Mouse (Mus musculus) limb, embryonic 15.5 days (tissue): Measurements from ENCODE around the gene Zscan12. TPM values are rescaled to one million over a fixed set of nuclear protein-coding genes. Genes with fewer than 3 reads are reported as not detected.

Experiments used
- ATAC-seq: fragments of 200-750 bp; cut with Nextera tagmentation; 2 replicates; pipeline ENCODE4 v1.8.0; 2017; ENCODE audit warnings: low read depth, moderate TSS enrichment; ENCODE audit not compliant: insufficient number of reproducible peaks, low FRiP score, low TSS enrichment
- H3K27ac ChIP-seq: fragments of 300-500 bp; sonication (generic); 2 replicates; pipeline ENCODE4 v1.5.1; 2015; ENCODE audit warnings: moderate library complexity, mild to moderate bottlenecking, inconsistent platforms
- H3K27me3 ChIP-seq: fragments of 300-500 bp; sonication (generic); 2 replicates; pipeline ENCODE4 v1.6.1; 2015; ENCODE audit warnings: inconsistent platforms
- H3K36me3 ChIP-seq: fragments of 300-500 bp; sonication (generic); 2 replicates; pipeline ENCODE4 v1.6.1; 2015; ENCODE audit warnings: inconsistent platforms
- H3K4me1 ChIP-seq: fragments of 300-500 bp; sonication (generic); 2 replicates; pipeline ENCODE4 v1.6.1; 2015; ENCODE audit warnings: inconsistent platforms
- H3K4me2 ChIP-seq: fragments of 300-500 bp; sonication (generic); 2 replicates; pipeline ENCODE4 v1.6.1; 2015; ENCODE audit warnings: mild to moderate bottlenecking, inconsistent platforms
- H3K4me3 ChIP-seq: fragments of 300-500 bp; sonication (generic); 2 replicates; pipeline ENCODE4 v1.5.1; 2015; ENCODE audit warnings: mild to moderate bottlenecking, inconsistent platforms
- H3K9ac ChIP-seq: fragments of 300-500 bp; sonication (generic); 2 replicates; pipeline ENCODE4 v1.6.1; 2015; ENCODE audit warnings: inconsistent platforms
- H3K9me3 ChIP-seq: fragments of 300-500 bp; sonication (generic); 2 replicates; pipeline ENCODE4 v1.6.1; 2016; ENCODE audit warnings: inconsistent platforms
- WGBS: fragments of 180-500 bp; shearing (Covaris S2); methylation state at CpG from one replicate; pipeline ENCODE4 v1.1.7; 2015; 5-methylcytosine and 5-hydroxymethylcytosine counted together
- polyA plus RNA-seq: library from polyadenylated mRNA; unstranded; fragments of >200 nt; fragmentation: Nextera tagmentation; extraction: Ambion mirVana; gene quantifications from 2 replicates; pipeline ENCODE4 v1.2.1, GENCODE M21; 2015

Gene Zscan12
- polyA plus RNA-seq, 1 experiment from 2014 or later, result 10.2 TPM

- peak overlapping the region; percentile 77 for H3K27ac ChIP-seq
- peaks cover 18% of the 10 kb centered on the region; the same call in 1 of the 2 replicates for H3K4me1 ChIP-seq
- no peaks in the 10 kb centered on the region for H3K27me3 ChIP-seq
- no peak for ATAC-seq
- H3K4me2 ChIP-seq, result peak overlapping the region; percentile 44
- H3K36me3 ChIP-seq, result peaks cover 9% of the 10 kb centered on the region
- H3K9me3 ChIP-seq, result no peaks in the 10 kb centered on the region
- H3K9ac ChIP-seq, result peak overlapping the region; percentile 90; the same call in 1 of the 2 replicates
- H3K4me3 ChIP-seq, result peak overlapping the region; percentile 83
- 0% methylated on average over 2 of the region's 2 CpGs for WGBS
These were observed 40.2 kb downstream of the Zscan12 start for GRCm38 (mm10) chr13:21402848-21403247.

- no peak overlapping the region for H3K27ac ChIP-seq
- no peak for ATAC-seq
- H3K27me3 ChIP-seq, result no peaks in the 10 kb centered on the region
- no peak overlapping the region for H3K9ac ChIP-seq
- no peaks in the 10 kb centered on the region for H3K36me3 ChIP-seq
- peaks cover 10% of the 10 kb centered on the region; the same call in 1 of the 2 replicates for H3K4me1 ChIP-seq
- H3K4me2 ChIP-seq, result no peak overlapping the region
- H3K9me3 ChIP-seq, result no peaks in the 10 kb centered on the region
- 77% methylated on average over 11 of the region's 11 CpGs for WGBS
- no peak overlapping the region for H3K4me3 ChIP-seq
These were observed 44.7 kb downstream of the Zscan12 start for GRCm38 (mm10) chr13:21407341-21407740.

- Histone ChIP-seq H3K9ac (peak overlapping the region; percentile 64), H3K9me3 (no peaks in the 10 kb centered on the region), H3K4me1 (peaks cover 10% of the 10 kb centered on the region; the same call in 1 of the 2 replicates), H3K4me2 (peak overlapping the region; percentile 59), H3K4me3 (peak overlapping the region; percentile 53), H3K27me3 (no peaks in the 10 kb centered on the region), H3K27ac (peak overlapping the region; percentile 89), H3K36me3 (no peaks in the 10 kb centered on the region)
- 2% methylated on average over 27 of the region's 27 CpGs for WGBS
- peak; percentile 92 for ATAC-seq
These were observed 45.6 kb downstream of the Zscan12 start for GRCm38 (mm10) chr13:21407969-21408804.

- Histone ChIP-seq H3K4me1 (peaks cover 10% of the 10 kb centered on the region; the same call in 1 of the 2 replicates), H3K9me3 (no peaks in the 10 kb centered on the region), H3K9ac (peak overlapping the region; percentile 64; the same call in 1 of the 2 replicates), H3K36me3 (no peaks in the 10 kb centered on the region), H3K27ac (peak overlapping the region; percentile 89), H3K4me2 (peak overlapping the region; percentile 59), H3K27me3 (no peaks in the 10 kb centered on the region), H3K4me3 (peak overlapping the region; percentile 53)
- no peak for ATAC-seq
- WGBS, result 50% methylated on average over 11 of the region's 11 CpGs
These were observed 46.3 kb downstream of the Zscan12 start for GRCm38 (mm10) chr13:21408805-21409459.

GRCm38 (mm10) chr13:21414231-21415212 lies 51.9 kb downstream of the Zscan12 start:
- no peak overlapping the region for H3K4me2 ChIP-seq
- WGBS, result 67% methylated on average over 15 of the region's 15 CpGs
- no peak overlapping the region for H3K27ac ChIP-seq
- no peaks in the 10 kb centered on the region for H3K9me3 ChIP-seq
- H3K36me3 ChIP-seq, result no peaks in the 10 kb centered on the region
- H3K4me1 ChIP-seq, result no peaks in the 10 kb centered on the region
- H3K27me3 ChIP-seq, result no peaks in the 10 kb centered on the region
- ATAC-seq, result no peak
- no peak overlapping the region for H3K9ac ChIP-seq
- no peak overlapping the region for H3K4me3 ChIP-seq

GRCm38 (mm10) chr13:21415266-21415665 lies 52.6 kb downstream of the Zscan12 start:
- Histone ChIP-seq H3K9ac (no peak overlapping the region), H3K36me3 (no peaks in the 10 kb centered on the region), H3K27ac (no peak overlapping the region), H3K4me1 (no peaks in the 10 kb centered on the region), H3K4me3 (no peak overlapping the region), H3K9me3 (no peaks in the 10 kb centered on the region), H3K4me2 (no peak overlapping the region), H3K27me3 (no peaks in the 10 kb centered on the region)
- WGBS, result 71% methylated on average over 4 of the region's 4 CpGs
- no peak for ATAC-seq

GRCm38 (mm10) chr13:21415750-21416149 lies 53.1 kb downstream of the Zscan12 start:
- no peak overlapping the region for H3K9ac ChIP-seq
- H3K27me3 ChIP-seq, result no peaks in the 10 kb centered on the region
- no peaks in the 10 kb centered on the region for H3K4me1 ChIP-seq
- H3K4me3 ChIP-seq, result no peak overlapping the region
- H3K4me2 ChIP-seq, result no peak overlapping the region
- no peak for ATAC-seq
- no peak overlapping the region for H3K27ac ChIP-seq
- H3K36me3 ChIP-seq, result no peaks in the 10 kb centered on the region
- WGBS, result 69% methylated on average over 2 of the region's 2 CpGs
- H3K9me3 ChIP-seq, result no peaks in the 10 kb centered on the region

- no peaks in the 10 kb centered on the region for H3K36me3 ChIP-seq
- no peak overlapping the region for H3K4me3 ChIP-seq
- ATAC-seq, result no peak
- no peaks in the 10 kb centered on the region for H3K4me1 ChIP-seq
- H3K4me2 ChIP-seq, result no peak overlapping the region
- 71% methylated on average over 6 of the region's 6 CpGs for WGBS
- no peak overlapping the region for H3K27ac ChIP-seq
- no peak overlapping the region for H3K9ac ChIP-seq
- H3K9me3 ChIP-seq, result no peaks in the 10 kb centered on the region
- no peaks in the 10 kb centered on the region for H3K27me3 ChIP-seq
These were observed 54.8 kb downstream of the Zscan12 start for GRCm38 (mm10) chr13:21417298-21418010.

GRCm38 (mm10) chr13:21418865-21419264 lies 56.2 kb downstream of the Zscan12 start:
- H3K27ac ChIP-seq, result no peak overlapping the region
- ATAC-seq, result no peak
- H3K27me3 ChIP-seq, result no peaks in the 10 kb centered on the region
- no peak overlapping the region for H3K9ac ChIP-seq
- H3K36me3 ChIP-seq, result no peaks in the 10 kb centered on the region
- no peak overlapping the region for H3K4me2 ChIP-seq
- H3K4me1 ChIP-seq, result no peaks in the 10 kb centered on the region
- WGBS, result 55% methylated on average over 6 of the region's 6 CpGs
- H3K9me3 ChIP-seq, result no peaks in the 10 kb centered on the region
- no peak overlapping the region for H3K4me3 ChIP-seq
